Comparison of ENCODE assay signal across 9 mouse cellular contexts in the genomic region with DNA sequence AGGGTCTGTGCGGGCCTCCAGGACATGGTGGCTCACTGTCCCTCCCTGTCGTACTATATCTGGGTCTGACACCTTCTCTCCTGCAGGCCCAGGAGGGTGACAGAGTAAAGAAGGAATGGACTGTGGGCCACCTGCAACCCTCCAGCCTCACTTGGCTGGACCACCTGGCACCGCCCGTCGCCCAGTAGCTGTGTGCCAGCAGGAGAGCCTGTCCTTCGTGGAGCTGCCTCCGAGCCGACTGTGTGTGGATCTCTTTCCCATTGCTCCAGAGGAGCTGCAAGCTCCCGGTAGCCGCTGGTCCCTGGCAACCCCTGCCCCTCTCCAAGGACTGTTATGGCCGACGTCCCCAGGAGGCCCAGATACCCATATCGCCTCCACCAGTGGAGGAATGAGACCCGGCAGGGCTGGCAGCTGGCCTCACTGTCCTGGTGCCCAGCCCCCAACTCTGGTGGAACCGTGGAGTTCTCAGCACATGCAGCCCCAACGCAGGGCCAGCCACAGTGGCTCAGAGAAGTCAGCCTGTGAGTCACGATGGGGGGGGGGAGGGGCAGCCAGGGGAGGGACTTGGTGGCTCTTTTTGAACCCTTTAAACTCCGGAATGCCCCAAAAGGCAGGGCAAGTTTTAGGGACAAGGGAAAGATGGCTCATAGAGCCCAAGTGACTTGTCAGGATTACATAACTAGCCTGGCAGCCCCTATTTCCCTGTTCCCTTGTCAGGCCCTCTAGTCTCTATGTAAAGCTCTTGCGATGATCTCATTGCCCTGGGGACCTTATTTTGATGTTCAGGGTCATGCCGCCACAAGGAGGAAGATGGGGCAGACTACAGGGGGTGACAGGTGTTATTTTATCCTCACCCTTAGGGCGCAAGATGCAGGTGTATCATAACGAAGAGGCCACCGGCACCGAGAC. TPM values are rescaled to one million over a fixed set of nuclear protein-coding genes. Genes with fewer than 3 reads are reported as not detected.
A peak's percentile ranks its signal among the peaks of the same experiment; 100 is the strongest.
DNase-seq lines count a peak whose midpoint lies in the region; ATAC-seq and TF ChIP-seq lines count a peak whose summit lies in the region.
"Had no signal": no experiment of that assay in that cellular context is flagged by ENCODE, and none has a peak within 500 bp of the region (broad histone marks: within the 10 kb centered on the region; RNA-seq: fewer than 3 reads in every experiment).

No protein-coding gene starts in this region.

- peak overlapping the region; percentile 67 for H3K4me2 ChIP-seq in heart, embryonic 12.5 days
- H3K4me2 ChIP-seq in limb, embryonic 15.5 days: peak overlapping the region; percentile 80

- H3K9me3 ChIP-seq in heart, embryonic 10.5 days: no peaks in the 10 kb centered on the region
- no peaks in the 10 kb centered on the region for H3K9me3 ChIP-seq in heart, embryonic 12.5 days (replicated peaks)
- no peaks in the 10 kb centered on the region for H3K9me3 ChIP-seq in limb, embryonic 15.5 days

- H3K4me1 ChIP-seq in heart, embryonic 10.5 days: peaks cover 53% of the 10 kb centered on the region
- H3K4me1 ChIP-seq in heart, embryonic 12.5 days (replicated peaks): peaks cover 48% of the 10 kb centered on the region
- peaks cover 71% of the 10 kb centered on the region for H3K4me1 ChIP-seq in limb, embryonic 15.5 days
- no peaks in the 10 kb centered on the region for H3K4me1 ChIP-seq in thymus, adult 2 months (replicated peaks; ENCODE audit: control insufficient read depth, insufficient read depth, low read length)

- H3K27me3 ChIP-seq in heart, embryonic 10.5 days (ENCODE audit: insufficient read depth, poor library complexity, severe bottlenecking): peaks cover 99% of the 10 kb centered on the region
- H3K27me3 ChIP-seq in heart, embryonic 12.5 days (replicated peaks): peaks cover 95% of the 10 kb centered on the region
- H3K27me3 ChIP-seq in limb, embryonic 15.5 days: peaks cover 58% of the 10 kb centered on the region
- peaks cover 11% of the 10 kb centered on the region; the same call in 1 of the 2 replicates for H3K27me3 ChIP-seq in thymus, adult 2 months (ENCODE audit: control insufficient read depth, insufficient read depth, low read length)

- TF ChIP-seq POLR2A in thymus, adult 2 months (IDR thresholded peaks at IDR 0.05; ENCODE audit: control insufficient read depth, extremely low read depth, insufficient read depth, low read length, poor library complexity): no peak

- 20% methylated on average over 24 of the region's 24 CpGs for WGBS in heart, embryonic 10.5 days
- 15% methylated on average over 24 of the region's 24 CpGs for WGBS in heart, embryonic 12.5 days
- 23% methylated on average over 24 of the region's 24 CpGs for WGBS in limb, embryonic 15.5 days
- 41% methylated on average over 24 of the region's 24 CpGs for WGBS in thymus, adult 2 months

- TF ChIP-seq CTCF in thymus, adult 2 months (IDR thresholded peaks at IDR 0.05; ENCODE audit: borderline replicate concordance, control insufficient read depth, extremely low read depth, insufficient read depth, low read length, poor library complexity): no peak

- no peak for DNase-seq in heart, embryonic 10.5 days (ENCODE audit: low spot score)
- no peak for DNase-seq in heart, adult 8-10 months (ENCODE audit: low spot score)
- DNase-seq in NIH3T3 (ENCODE audit: low read depth): peak; percentile 55
- DNase-seq in thymus, adult 2 months: no peak
- DNase-seq in layer of hippocampus, postnatal 25 days (ENCODE audit: extremely low spot score in 1 of 2, low spot score in 1 of 2): no peak

- ATAC-seq in heart, embryonic 12.5 days (ENCODE audit: insufficient number of reproducible peaks, low FRiP score): no peak
- ATAC-seq in limb, embryonic 15.5 days (ENCODE audit: insufficient number of reproducible peaks, low FRiP score, low TSS enrichment, low read depth): no peak
- no peak for ATAC-seq in erythroid progenitor cell, adult 5-6 weeks (replicated peaks; ENCODE audit: low FRiP score, poor library complexity, severe bottlenecking)

- no peaks in the 10 kb centered on the region for H3K36me3 ChIP-seq in heart, embryonic 10.5 days
- no peaks in the 10 kb centered on the region for H3K36me3 ChIP-seq in heart, embryonic 12.5 days
- H3K36me3 ChIP-seq in limb, embryonic 15.5 days: 0 out of 2 replicates have a peak, but pooled peaks cover 4% of the 10 kb centered on the region
- no peaks in the 10 kb centered on the region for H3K36me3 ChIP-seq in thymus, adult 2 months (ENCODE audit: control insufficient read depth, insufficient read depth, low read length)

- H3K27ac ChIP-seq in heart, embryonic 10.5 days: peak overlapping the region; percentile 31; the same call in 1 of the 2 replicates
- no peak overlapping the region for H3K27ac ChIP-seq in heart, embryonic 12.5 days (ENCODE audit: poor library complexity, severe bottlenecking)
- H3K27ac ChIP-seq in limb, embryonic 15.5 days: peak overlapping the region; percentile 93
- H3K27ac ChIP-seq in thymus, adult 2 months (ENCODE audit: control insufficient read depth, insufficient read depth, low read length): no peak overlapping the region

- H3K9ac ChIP-seq in heart, embryonic 12.5 days: peak overlapping the region; percentile 30; the same call in 1 of the 2 replicates
- no peak overlapping the region for H3K9ac ChIP-seq in limb, embryonic 15.5 days

- peak overlapping the region; percentile 62 for H3K4me3 ChIP-seq in heart, embryonic 10.5 days
- H3K4me3 ChIP-seq in heart, embryonic 12.5 days: peak overlapping the region; percentile 49
- peak overlapping the region; percentile 49 for H3K4me3 ChIP-seq in limb, embryonic 15.5 days
- H3K4me3 ChIP-seq in thymus, adult 2 months (ENCODE audit: control insufficient read depth, insufficient read depth, low read length): no peak overlapping the region

RNA-seq across cellular contexts. Expression of a gene that starts 7.0 kb away (rescaled TPM):
- polyA plus RNA-seq in heart, embryonic 10.5 days (2016; fragmentation: Nextera tagmentation; extraction: Ambion mirVana): 1.2 and 3.7 TPM in 2 replicates
- 10 to 100 TPM; 26.2 to 32.2 (median 30.3) TPM for total RNA-seq in heart, adult 8-10 months (2022)
- 2.6 and 3.1 TPM in 2 replicates for polyA plus RNA-seq in heart, embryonic 12.5 days (2016; fragmentation: Nextera tagmentation; extraction: Ambion mirVana)
- 16.3 and 19.7 TPM in 2 replicates for polyA plus RNA-seq in limb, embryonic 15.5 days (2015; fragmentation: Nextera tagmentation; extraction: Ambion mirVana)
- not detected in 2 replicates for total RNA-seq in erythroid progenitor cell, adult 5-6 weeks (2015; ENCODE audit: low replicate concordance)
- total RNA-seq in erythroid progenitor cell, adult 5-6 weeks (2017; ENCODE audit: low replicate concordance): not detected in 2 replicates
- 2.6 and 2.8 TPM in 2 replicates for polyA plus RNA-seq in thymus, adult 2 months (2012; rRNA removed)
- total RNA-seq in layer of hippocampus, postnatal 25 days (2021): 10 to 100 TPM; 15.1 to 21.6 TPM
- total RNA-seq: common myeloid progenitor, adult 5-6 weeks had no signal

RNA-seq across cellular contexts. Expression of a gene that starts 32.6 kb away (rescaled TPM):
- polyA plus RNA-seq in heart, embryonic 10.5 days (2016; fragmentation: Nextera tagmentation; extraction: Ambion mirVana): 2.6 and 4.0 TPM in 2 replicates
- total RNA-seq in heart, adult 8-10 months (2022): 1 to 10 TPM in 1 of 4 experiments, under 1 TPM in 3; 0.44 to 1.2 (median 0.66) TPM
- polyA plus RNA-seq in heart, embryonic 12.5 days (2016; fragmentation: Nextera tagmentation; extraction: Ambion mirVana): 2.0 and 2.3 TPM in 2 replicates
- 6.0 and 6.4 TPM in 2 replicates for polyA plus RNA-seq in limb, embryonic 15.5 days (2015; fragmentation: Nextera tagmentation; extraction: Ambion mirVana)
- total RNA-seq in erythroid progenitor cell, adult 5-6 weeks (2015; ENCODE audit: low replicate concordance): not detected in 2 replicates
- not detected in 2 replicates for total RNA-seq in erythroid progenitor cell, adult 5-6 weeks (2017; ENCODE audit: low replicate concordance)
- 3.5 and 3.6 TPM in 2 replicates for polyA plus RNA-seq in thymus, adult 2 months (2012; rRNA removed)
- 1 to 10 TPM; 2.7 to 4.0 TPM for total RNA-seq in layer of hippocampus, postnatal 25 days (2021)

RNA-seq across cellular contexts. Expression of a gene that starts 54.7 kb away (rescaled TPM):
- polyA plus RNA-seq in heart, embryonic 10.5 days (2016; fragmentation: Nextera tagmentation; extraction: Ambion mirVana): 5.2 and 6.3 TPM in 2 replicates
- total RNA-seq in heart, adult 8-10 months (2022): 1 to 10 TPM; 4.6 to 7.1 (median 5.2) TPM
- polyA plus RNA-seq in heart, embryonic 12.5 days (2016; fragmentation: Nextera tagmentation; extraction: Ambion mirVana): 5.3 and 6.1 TPM in 2 replicates
- polyA plus RNA-seq in limb, embryonic 15.5 days (2015; fragmentation: Nextera tagmentation; extraction: Ambion mirVana): 6.2 and 6.5 TPM in 2 replicates
- 1.3 TPM in 1 of 2 replicates, not detected in the other for total RNA-seq in erythroid progenitor cell, adult 5-6 weeks (2015; ENCODE audit: low replicate concordance)
- 0.39 TPM in 1 of 2 replicates, not detected in the other for total RNA-seq in erythroid progenitor cell, adult 5-6 weeks (2017; ENCODE audit: low replicate concordance)
- polyA plus RNA-seq in thymus, adult 2 months (2012; rRNA removed): 3.6 and 3.9 TPM in 2 replicates
- total RNA-seq in layer of hippocampus, postnatal 25 days (2021): 1 to 10 TPM in 1 of 2 experiments, under 1 TPM in 1; 0.99 to 1.4 TPM

Comparison
In these comparisons a context has a peak if more than half of its experiments do, and no peak if none do; other contexts are left out.
1. H3K27ac ChIP-seq: peak in heart, embryonic 10.5 days (single experiment) and limb, embryonic 15.5 days (single experiment); none in heart, embryonic 12.5 days (single experiment) and thymus, adult 2 months (single experiment).